Mouse (Mus musculus): Measurements from ENCODE around the gene Aspm. TPM values are rescaled to one million over a fixed set of nuclear protein-coding genes. Genes with fewer than 3 reads are reported as not detected.
"Not testable (repeated sequence)": the region's sequence is repeated elsewhere in the genome, so short reads cannot be mapped to it uniquely, and the experiment has no call there.

Aspm gene
- polyA plus RNA-seq, 1 experiment from 2014 or later = 20.5 TPM

GRCm38 (mm10) chr1:139443103-139443502 lies 11.5 kb upstream of the Aspm start:
- not testable (repeated sequence) for H3K27ac ChIP-seq; ATAC-seq; H3K9ac ChIP-seq; H3K4me3 ChIP-seq; H3K27me3 ChIP-seq; H3K9me3 ChIP-seq (replicated peaks); H3K4me2 ChIP-seq; H3K4me1 ChIP-seq
- peaks cover 44% of the 10 kb centered on the region for H3K36me3 ChIP-seq (ENCODE audit: poor library complexity, severe bottlenecking)
- WGBS = 84% methylated on average over 9 of the region's 9 CpGs

- Histone ChIP-seq H3K36me3 (ENCODE audit: poor library complexity, severe bottlenecking) (peaks cover 13% of the 10 kb centered on the region), H3K9ac (peak overlapping the region; percentile 81), H3K4me1 (peaks cover 34% of the 10 kb centered on the region), H3K4me3 (peak overlapping the region; percentile 86), H3K9me3 (replicated peaks) (no peaks in the 10 kb centered on the region), H3K27me3 (no peaks in the 10 kb centered on the region), H3K4me2 (peak overlapping the region; percentile 93), H3K27ac (no peak overlapping the region)
- WGBS = 2% methylated on average over 17 of the region's 17 CpGs
- ATAC-seq = peak; percentile 34; the same call in 1 of the 2 replicates
These were observed 776 bp downstream of the Aspm start for GRCm38 (mm10) chr1:139455226-139455869.

- 75% methylated on average over 5 of the region's 5 CpGs for WGBS
- no peak overlapping the region; the same call in 1 of the 2 replicates for H3K9ac ChIP-seq
- no peak overlapping the region for H3K4me3 ChIP-seq
- no peaks in the 10 kb centered on the region for H3K27me3 ChIP-seq
- peaks cover 27% of the 10 kb centered on the region for H3K4me1 ChIP-seq
- H3K36me3 ChIP-seq (ENCODE audit: poor library complexity, severe bottlenecking) = peaks cover 47% of the 10 kb centered on the region
- H3K27ac ChIP-seq = no peak overlapping the region
- no peak for ATAC-seq
- no peaks in the 10 kb centered on the region for H3K9me3 ChIP-seq (replicated peaks)
- 0 out of 2 replicates have a peak overlapping the region, but pooled peaks have one; percentile 22 for H3K4me2 ChIP-seq
These were observed 6.2 kb downstream of the Aspm start for GRCm38 (mm10) chr1:139460807-139461206.

DNA sequence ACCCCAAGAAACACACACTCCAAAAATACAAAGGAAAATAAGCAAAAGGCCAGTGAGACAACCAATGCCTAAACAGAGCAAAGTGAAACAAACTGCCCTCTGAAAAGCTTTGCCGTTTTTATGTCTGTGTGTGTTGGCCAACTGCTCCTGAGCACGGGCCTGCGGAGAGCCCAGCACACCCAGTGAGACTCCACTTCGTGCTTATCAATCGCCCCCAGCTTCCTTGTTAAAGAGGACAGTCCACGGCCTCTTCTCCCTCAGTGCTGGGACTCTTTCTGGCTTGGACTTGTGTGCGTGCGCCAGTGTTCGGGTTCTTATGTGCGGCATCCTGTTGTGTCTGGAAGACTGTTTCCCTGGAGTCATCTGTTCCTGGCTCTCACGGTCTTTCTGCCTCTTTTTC lies 11.4 kb downstream of the Aspm start:
- H3K27me3 ChIP-seq = no peaks in the 10 kb centered on the region
- no peak overlapping the region for H3K4me3 ChIP-seq
- WGBS = 91% methylated on average over 11 of the region's 11 CpGs
- peaks cover 70% of the 10 kb centered on the region for H3K36me3 ChIP-seq (ENCODE audit: poor library complexity, severe bottlenecking)
- no peak for ATAC-seq
- no peak overlapping the region for H3K4me2 ChIP-seq
- H3K4me1 ChIP-seq = peaks cover 1% of the 10 kb centered on the region; the same call in 1 of the 2 replicates
- H3K27ac ChIP-seq = no peak overlapping the region
- no peaks in the 10 kb centered on the region for H3K9me3 ChIP-seq (replicated peaks)
- H3K9ac ChIP-seq = no peak overlapping the region

- Histone ChIP-seq H3K9ac (no peak overlapping the region), H3K4me3 (no peak overlapping the region), H3K36me3 (ENCODE audit: poor library complexity, severe bottlenecking) (peaks cover 90% of the 10 kb centered on the region), H3K4me2 (no peak overlapping the region), H3K27ac (no peak overlapping the region), H3K4me1 (no peaks in the 10 kb centered on the region), H3K9me3 (replicated peaks) (no peaks in the 10 kb centered on the region), H3K27me3 (no peaks in the 10 kb centered on the region)
- ATAC-seq = peak; percentile 21; the same call in 1 of the 2 replicates
- 89% methylated on average over 11 of the region's 11 CpGs for WGBS
These were observed 24.3 kb downstream of the Aspm start for GRCm38 (mm10) chr1:139478898-139479297.

DNA sequence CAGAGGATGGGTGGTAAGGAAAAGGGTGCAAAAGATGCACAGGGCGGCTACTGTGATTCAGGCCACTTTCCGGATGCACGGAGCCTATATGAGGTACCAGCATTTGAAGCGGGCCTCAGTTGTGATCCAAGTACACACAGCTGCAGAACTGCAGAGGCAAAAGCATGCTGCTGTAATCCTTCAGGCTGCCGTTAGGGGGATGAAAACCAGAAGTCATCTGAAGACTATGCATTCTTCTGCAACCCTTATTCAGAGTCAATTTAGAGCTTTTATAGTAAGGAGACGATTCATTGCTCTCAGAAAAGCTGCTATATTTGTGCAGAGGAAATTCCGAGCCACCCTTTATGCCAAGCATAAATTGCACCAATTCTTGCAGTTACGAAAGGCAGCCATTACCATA lies 25.7 kb downstream of the Aspm start:
- no peaks in the 10 kb centered on the region for H3K27me3 ChIP-seq
- H3K4me3 ChIP-seq = no peak overlapping the region
- no peaks in the 10 kb centered on the region for H3K4me1 ChIP-seq
- no peak overlapping the region for H3K4me2 ChIP-seq
- H3K36me3 ChIP-seq (ENCODE audit: poor library complexity, severe bottlenecking) = peaks cover 87% of the 10 kb centered on the region
- no peak overlapping the region for H3K9ac ChIP-seq
- 90% methylated on average over 8 of the region's 8 CpGs for WGBS
- no peak overlapping the region for H3K27ac ChIP-seq
- H3K9me3 ChIP-seq (replicated peaks) = no peaks in the 10 kb centered on the region
- no peak for ATAC-seq

- Histone ChIP-seq H3K36me3 (ENCODE audit: poor library complexity, severe bottlenecking) (peaks cover 85% of the 10 kb centered on the region), H3K4me3 (no peak overlapping the region), H3K9me3 (replicated peaks) (no peaks in the 10 kb centered on the region), H3K27me3 (no peaks in the 10 kb centered on the region), H3K4me2 (no peak overlapping the region), H3K27ac (no peak overlapping the region), H3K4me1 (no peaks in the 10 kb centered on the region), H3K9ac (no peak overlapping the region)
- WGBS = 93% methylated on average over 4 of the region's 4 CpGs
- no peak for ATAC-seq
These were observed 26.6 kb downstream of the Aspm start for GRCm38 (mm10) chr1:139481146-139481545.

DNA sequence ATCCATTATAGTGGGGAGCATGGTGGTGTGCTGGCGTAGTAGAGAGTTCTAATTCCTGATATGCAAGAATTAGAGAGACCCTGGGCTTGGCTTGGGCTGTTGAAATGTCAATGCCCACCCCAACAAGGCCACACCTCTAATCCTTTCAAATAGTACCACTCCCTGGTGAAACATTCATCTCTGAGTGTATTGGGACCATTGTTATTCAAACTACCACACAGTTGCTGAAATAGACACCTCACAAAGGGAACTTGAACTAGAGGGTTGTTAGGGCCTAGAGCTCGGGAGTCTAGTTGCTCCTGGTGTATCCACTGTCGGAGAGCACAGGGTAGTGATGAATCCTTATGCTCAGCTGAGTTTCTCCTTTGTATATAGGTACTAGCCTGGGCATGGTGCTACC lies 40.1 kb downstream of the Aspm start:
- no peaks in the 10 kb centered on the region for H3K9me3 ChIP-seq (replicated peaks)
- H3K4me2 ChIP-seq = no peak overlapping the region
- no peaks in the 10 kb centered on the region for H3K27me3 ChIP-seq
- H3K9ac ChIP-seq = no peak overlapping the region
- no peak overlapping the region for H3K4me3 ChIP-seq
- peaks cover 49% of the 10 kb centered on the region for H3K36me3 ChIP-seq (ENCODE audit: poor library complexity, severe bottlenecking)
- ATAC-seq = no peak
- 64% methylated on average over 3 of the region's 3 CpGs for WGBS
- no peaks in the 10 kb centered on the region for H3K4me1 ChIP-seq
- no peak overlapping the region for H3K27ac ChIP-seq

GRCm38 (mm10) chr1:139495408-139495807 lies 40.8 kb downstream of the Aspm start:
- Histone ChIP-seq H3K4me3 (no peak overlapping the region), H3K4me1 (no peaks in the 10 kb centered on the region), H3K36me3 (ENCODE audit: poor library complexity, severe bottlenecking) (peaks cover 42% of the 10 kb centered on the region), H3K4me2 (no peak overlapping the region), H3K9ac (no peak overlapping the region), H3K27ac (no peak overlapping the region), H3K27me3 (no peaks in the 10 kb centered on the region), H3K9me3 (replicated peaks) (no peaks in the 10 kb centered on the region)
- no peak for ATAC-seq
- 90% methylated on average over 2 of the region's 2 CpGs for WGBS

- H3K27me3 ChIP-seq = no peaks in the 10 kb centered on the region
- no peak overlapping the region for H3K9ac ChIP-seq
- peaks cover 36% of the 10 kb centered on the region for H3K36me3 ChIP-seq (ENCODE audit: poor library complexity, severe bottlenecking)
- H3K9me3 ChIP-seq (replicated peaks) = no peaks in the 10 kb centered on the region
- H3K4me1 ChIP-seq = no peaks in the 10 kb centered on the region
- ATAC-seq = no peak
- no peak overlapping the region for H3K4me2 ChIP-seq
- H3K4me3 ChIP-seq = no peak overlapping the region
- 91% methylated on average over 3 of the region's 3 CpGs for WGBS
- H3K27ac ChIP-seq = no peak overlapping the region
These were observed 41.6 kb downstream of the Aspm start for GRCm38 (mm10) chr1:139496212-139496611.

DNA sequence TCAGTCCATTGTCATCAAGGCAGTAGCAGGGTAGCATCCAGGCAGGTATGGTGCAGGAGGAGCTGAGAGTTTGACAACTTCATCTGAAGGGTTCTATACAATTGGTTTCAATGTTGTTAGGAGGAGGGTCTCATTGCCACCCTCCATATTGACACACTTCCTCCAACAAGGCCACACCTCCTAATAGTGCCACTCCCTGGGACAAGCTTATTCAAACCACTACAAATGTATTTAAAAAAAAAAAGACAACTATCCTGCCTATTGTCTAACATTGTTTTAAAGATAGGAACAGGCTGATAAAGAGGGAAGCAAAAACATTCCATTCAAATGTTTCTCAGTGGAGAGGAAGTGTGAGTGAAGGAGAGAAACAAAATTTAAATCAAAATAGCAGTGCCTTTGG lies 45.2 kb downstream of the Aspm start:
- ATAC-seq = no peak
- Histone ChIP-seq H3K27me3 (no peaks in the 10 kb centered on the region), H3K36me3 (ENCODE audit: poor library complexity, severe bottlenecking) (peaks cover 8% of the 10 kb centered on the region; the same call in 1 of the 2 replicates), H3K9ac (no peak overlapping the region), H3K9me3 (replicated peaks) (no peaks in the 10 kb centered on the region), H3K27ac (no peak overlapping the region), H3K4me1 (no peaks in the 10 kb centered on the region), H3K4me2 (no peak overlapping the region), H3K4me3 (no peak overlapping the region)

DNA sequence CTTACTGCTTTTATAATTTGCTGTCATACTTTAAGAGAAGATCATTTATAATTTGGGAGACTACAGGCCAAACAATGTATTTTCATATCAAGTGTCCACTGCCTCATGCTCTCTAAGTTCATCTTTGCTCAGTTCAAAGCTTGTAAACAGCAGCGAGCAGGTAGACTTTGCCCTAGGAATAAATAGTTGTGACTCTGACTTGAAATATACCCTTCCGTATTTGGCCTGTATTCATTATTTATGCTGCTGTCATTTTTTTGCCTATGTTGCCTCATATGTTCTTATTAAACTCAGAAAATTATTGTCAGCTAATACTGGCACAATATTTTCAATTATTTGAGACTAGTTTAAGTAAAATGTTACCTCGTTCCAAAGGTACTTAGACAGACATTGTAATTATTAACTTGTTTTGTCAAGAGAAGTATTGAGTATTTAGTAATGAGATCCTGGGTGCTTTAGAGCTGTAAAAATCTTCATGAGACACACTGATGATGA lies 46.7 kb downstream of the Aspm start, which contains the start of gene F13b:
TSS of gene F13b (plus strand) at position 445 of the 495 bp plus-strand sequence.
- H3K9me3 ChIP-seq (replicated peaks) = no peaks in the 10 kb centered on the region
- WGBS = 91% methylated on average over 3 of the region's 3 CpGs
- H3K36me3 ChIP-seq (ENCODE audit: poor library complexity, severe bottlenecking) = no peaks in the 10 kb centered on the region
- no peak for ATAC-seq
- no peaks in the 10 kb centered on the region for H3K27me3 ChIP-seq
- no peaks in the 10 kb centered on the region for H3K4me1 ChIP-seq
- H3K4me2 ChIP-seq = no peak within 1 kb of the TSS
- no peak within 1 kb of the TSS for H3K9ac ChIP-seq
- H3K4me3 ChIP-seq = no peak within 1 kb of the TSS
- no peak within 1 kb of the TSS for H3K27ac ChIP-seq

- no peaks in the 10 kb centered on the region for H3K9me3 ChIP-seq (replicated peaks)
- no peak overlapping the region for H3K27ac ChIP-seq
- H3K27me3 ChIP-seq = no peaks in the 10 kb centered on the region
- H3K36me3 ChIP-seq (ENCODE audit: poor library complexity, severe bottlenecking) = no peaks in the 10 kb centered on the region
- H3K4me1 ChIP-seq = no peaks in the 10 kb centered on the region
- 94% methylated on average over 12 of the region's 12 CpGs for WGBS
- H3K4me2 ChIP-seq = no peak overlapping the region
- H3K4me3 ChIP-seq = no peak overlapping the region
- ATAC-seq = no peak
- no peak overlapping the region for H3K9ac ChIP-seq
These were observed 60.0 kb downstream of the Aspm start for GRCm38 (mm10) chr1:139514556-139514955.
